Mouse (Mus musculus): ENCODE data around the gene Asic3. TPM values are rescaled to one million over a fixed set of nuclear protein-coding genes. Genes with fewer than 3 reads are reported as not detected.
"Not testable (repeated sequence)": the region's sequence is repeated elsewhere in the genome, so short reads cannot be mapped to it uniquely, and the experiment has no call there.

Gene Asic3
- polyA plus RNA-seq, 1 experiment from 2014 or later: not detected

DNA sequence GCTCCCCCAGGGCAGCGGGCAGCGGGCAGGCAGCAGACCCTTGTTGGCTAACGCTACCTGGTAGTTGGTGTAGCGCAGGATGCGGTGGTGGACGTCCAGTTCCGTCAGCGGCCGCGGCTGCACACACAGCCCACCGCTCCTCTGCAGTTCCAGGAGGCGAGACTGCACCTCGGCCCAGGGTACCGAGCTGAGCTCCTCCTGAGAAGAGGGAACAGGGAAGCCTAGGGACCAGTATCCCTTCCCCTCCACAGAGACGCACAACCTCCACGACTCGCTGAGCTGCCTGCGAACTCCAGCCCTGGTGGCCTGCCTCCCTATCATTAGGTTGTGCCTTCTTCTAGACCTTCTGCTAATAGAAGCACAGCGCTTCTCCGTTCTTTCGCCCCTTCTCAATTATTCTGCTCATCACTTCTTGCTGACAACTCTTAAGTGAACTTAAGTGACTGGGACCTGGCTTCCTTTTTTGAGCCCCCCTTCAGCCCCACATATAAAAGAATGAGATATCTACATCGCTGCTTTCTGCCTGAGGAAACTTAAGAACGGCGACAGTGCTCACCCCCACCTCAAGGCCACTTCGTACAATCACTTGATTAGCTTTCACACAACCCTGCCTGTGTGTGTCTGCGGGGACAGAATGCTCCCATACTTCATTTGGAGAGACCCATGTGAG, 24.8 kb upstream of the Asic3 start:
- DNase-seq (no peak), ATAC-seq (ENCODE audit: low read depth) (no peak)
- H3K27me3 ChIP-seq: peaks cover 47% of the 10 kb centered on the region
- peaks cover 54% of the 10 kb centered on the region for H3K4me1 ChIP-seq (replicated peaks)
- no peak overlapping the region for H3K27ac ChIP-seq
- 24% methylated on average over 26 of the region's 26 CpGs for WGBS (ENCODE audit: insufficient replicate concordance)
- H3K9me3 ChIP-seq (replicated peaks): no peaks in the 10 kb centered on the region
- H3K9ac ChIP-seq: peak overlapping the region; percentile 51
- peak overlapping the region; percentile 51 for H3K4me3 ChIP-seq (replicated peaks)
- H3K36me3 ChIP-seq: no peaks in the 10 kb centered on the region
- peak overlapping the region; percentile 73 for H3K4me2 ChIP-seq

DNA sequence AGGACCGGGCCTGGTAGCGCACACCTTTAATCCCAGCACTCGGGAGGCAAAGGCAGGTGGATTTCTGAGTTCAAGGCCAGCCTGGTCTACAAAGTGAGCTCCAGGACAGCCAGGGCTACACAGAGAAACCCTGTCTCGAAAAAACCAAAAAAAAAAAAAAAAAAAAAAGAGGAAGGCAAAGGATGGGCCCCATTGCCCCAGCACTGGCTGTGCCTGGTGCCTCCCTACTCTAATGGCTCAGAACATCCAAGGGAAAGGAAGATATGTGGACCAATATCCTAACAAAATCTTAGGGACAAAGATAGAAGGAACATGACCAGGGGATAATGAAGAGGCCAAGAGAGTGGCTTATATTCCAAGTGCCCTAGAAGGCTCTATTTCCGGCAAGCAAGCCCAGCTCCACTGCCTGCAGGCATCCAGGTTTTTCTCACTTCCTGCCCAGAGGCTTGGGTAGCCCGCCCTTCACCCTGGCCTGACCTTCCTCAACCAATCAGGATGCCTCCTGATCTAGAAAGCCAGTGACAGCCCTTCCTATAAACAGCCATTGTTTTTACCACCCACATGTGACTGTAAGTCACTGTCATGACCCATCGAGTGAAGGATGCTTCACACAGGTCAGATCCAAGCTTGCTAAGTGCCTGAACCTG, 24.1 kb upstream of the Asic3 start:
- no peaks in the 10 kb centered on the region for H3K9me3 ChIP-seq (replicated peaks)
- peaks cover 47% of the 10 kb centered on the region for H3K27me3 ChIP-seq
- DNase-seq (no peak), ATAC-seq (ENCODE audit: low read depth) (no peak)
- no peak overlapping the region for H3K4me3 ChIP-seq (replicated peaks)
- no peak overlapping the region for H3K4me2 ChIP-seq
- H3K36me3 ChIP-seq: no peaks in the 10 kb centered on the region
- H3K4me1 ChIP-seq (replicated peaks): peaks cover 53% of the 10 kb centered on the region
- no peak overlapping the region; the same call in 1 of the 2 replicates for H3K27ac ChIP-seq
- H3K9ac ChIP-seq: no peak overlapping the region
- WGBS (ENCODE audit: insufficient replicate concordance): 37% methylated on average over 7 of the region's 7 CpGs

GRCm38 (mm10) chr5:24389658-24390020, 23.6 kb upstream of the Asic3 start:
- H3K9me3 ChIP-seq (replicated peaks): no peaks in the 10 kb centered on the region
- DNase-seq: no peak
- no peak overlapping the region for H3K4me2 ChIP-seq
- H3K9ac ChIP-seq: no peak overlapping the region
- WGBS (ENCODE audit: insufficient replicate concordance): 62% methylated on average over 4 of the region's 4 CpGs
- ATAC-seq (ENCODE audit: low read depth): no peak
- no peaks in the 10 kb centered on the region for H3K36me3 ChIP-seq
- H3K27ac ChIP-seq: peak overlapping the region; percentile 8; the same call in 1 of the 2 replicates
- H3K27me3 ChIP-seq: peaks cover 47% of the 10 kb centered on the region
- no peak overlapping the region for H3K4me3 ChIP-seq (replicated peaks)
- peaks cover 49% of the 10 kb centered on the region for H3K4me1 ChIP-seq (replicated peaks)

DNA sequence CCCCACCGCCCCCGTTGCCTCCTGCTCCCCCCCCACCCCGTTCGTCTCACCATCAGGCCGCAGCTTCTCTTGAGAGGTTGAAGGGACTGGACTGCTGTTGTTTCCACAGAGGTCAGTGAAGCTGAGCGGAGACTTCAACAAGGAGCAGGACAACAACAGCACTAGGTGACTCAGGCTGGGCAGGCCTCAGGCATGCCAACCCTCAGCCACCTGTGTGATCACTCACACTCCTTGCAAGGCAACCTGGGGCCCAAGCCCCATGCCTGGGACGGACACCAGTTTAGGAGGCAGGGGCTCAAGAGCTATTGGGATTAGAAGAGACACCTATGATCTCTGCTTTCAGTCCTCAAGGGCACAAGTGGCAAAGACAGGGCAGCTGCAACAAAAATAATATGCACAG, 21.3 kb upstream of the Asic3 start, which contains the start of gene Atg9b:
Gene Atg9b (minus strand): TSS at position 280 of the 400 bp plus-strand sequence.
- DNase-seq (no peak), ATAC-seq (ENCODE audit: low read depth) (no peak)
- Histone ChIP-seq H3K9ac (no peak within 1 kb of the TSS), H3K4me1 (replicated peaks) (peaks cover 52% of the 10 kb centered on the region), H3K9me3 (replicated peaks) (no peaks in the 10 kb centered on the region), H3K27ac (no peak within 1 kb of the TSS), H3K36me3 (peaks cover 3% of the 10 kb centered on the region; the same call in 1 of the 2 replicates), H3K4me2 (peak within 1 kb of the TSS; percentile 74; the same call in 1 of the 2 replicates), H3K4me3 (replicated peaks) (no peak within 1 kb of the TSS), H3K27me3 (peaks cover 29% of the 10 kb centered on the region)
- 78% methylated on average over 7 of the region's 7 CpGs for WGBS (ENCODE audit: insufficient replicate concordance)

- Histone ChIP-seq H3K27me3 (peaks cover 20% of the 10 kb centered on the region), H3K4me1 (replicated peaks) (peaks cover 44% of the 10 kb centered on the region), H3K27ac (no peak overlapping the region), H3K9ac (no peak overlapping the region), H3K36me3 (peaks cover 3% of the 10 kb centered on the region; the same call in 1 of the 2 replicates), H3K4me2 (peak overlapping the region; percentile 74; the same call in 1 of the 2 replicates), H3K4me3 (replicated peaks) (no peak overlapping the region), H3K9me3 (replicated peaks) (no peaks in the 10 kb centered on the region)
- WGBS (ENCODE audit: insufficient replicate concordance): 66% methylated on average over 7 of the region's 7 CpGs
- ATAC-seq (ENCODE audit: low read depth): no peak
- DNase-seq: no peak
Measured at GRCm38 (mm10) chr5:24392724-24393123, 20.5 kb upstream of the Asic3 start.

GRCm38 (mm10) chr5:24393392-24393997, 19.7 kb upstream of the Asic3 start, which contains the start of gene Abcb8:
Gene Abcb8, plus strand, starts transcription at chr5:24393663.
- peak within 1 kb of the TSS; percentile 74 for H3K4me2 ChIP-seq
- ATAC-seq (ENCODE audit: low read depth) (no peak), DNase-seq (peak; percentile 71)
- no peaks in the 10 kb centered on the region for H3K9me3 ChIP-seq (replicated peaks)
- H3K4me1 ChIP-seq (replicated peaks): peaks cover 39% of the 10 kb centered on the region
- H3K27ac ChIP-seq: peak within 1 kb of the TSS; percentile 81
- WGBS (ENCODE audit: insufficient replicate concordance): 12% methylated on average over 7 of the region's 7 CpGs
- H3K36me3 ChIP-seq: peaks cover 3% of the 10 kb centered on the region; the same call in 1 of the 2 replicates
- peak within 1 kb of the TSS; percentile 70 for H3K4me3 ChIP-seq (replicated peaks)
- H3K9ac ChIP-seq: peak within 1 kb of the TSS; percentile 72
- H3K27me3 ChIP-seq: peaks cover 13% of the 10 kb centered on the region

GRCm38 (mm10) chr5:24394165-24394894, 18.9 kb upstream of the Asic3 start:
- Histone ChIP-seq H3K36me3 (peaks cover 3% of the 10 kb centered on the region; the same call in 1 of the 2 replicates), H3K27ac (peak overlapping the region; percentile 81)
- WGBS (ENCODE audit: insufficient replicate concordance): 1% methylated on average over 36 of the region's 36 CpGs

GRCm38 (mm10) chr5:24396254-24396653, 16.9 kb upstream of the Asic3 start:
- not testable (repeated sequence) for H3K27me3 ChIP-seq; H3K4me3 ChIP-seq (replicated peaks); H3K9ac ChIP-seq; ATAC-seq (ENCODE audit: low read depth); H3K4me2 ChIP-seq; H3K9me3 ChIP-seq (replicated peaks); H3K27ac ChIP-seq; DNase-seq
- 74% methylated on average over 6 of the region's 6 CpGs for WGBS (ENCODE audit: insufficient replicate concordance)
- Histone ChIP-seq H3K36me3 (peaks cover 19% of the 10 kb centered on the region), H3K4me1 (replicated peaks) (peaks cover 27% of the 10 kb centered on the region)

More at GRCm38 (mm10) chr5:24394165-24394894, 18.9 kb upstream of the Asic3 start:
- DNase-seq: peak; percentile 92
- H3K4me1 ChIP-seq (replicated peaks): peaks cover 33% of the 10 kb centered on the region
- peaks cover 5% of the 10 kb centered on the region; the same call in 1 of the 2 replicates for H3K27me3 ChIP-seq
- peak overlapping the region; percentile 72 for H3K9ac ChIP-seq
- H3K4me3 ChIP-seq (replicated peaks): peak overlapping the region; percentile 70
- H3K4me2 ChIP-seq: peak overlapping the region; percentile 74
- H3K9me3 ChIP-seq (replicated peaks): no peaks in the 10 kb centered on the region
- ATAC-seq (ENCODE audit: low read depth): peak; percentile 95

- Histone ChIP-seq H3K4me2 (no peak overlapping the region), H3K9me3 (replicated peaks) (no peaks in the 10 kb centered on the region), H3K4me1 (replicated peaks) (peaks cover 20% of the 10 kb centered on the region), H3K9ac (no peak overlapping the region), H3K27me3 (no peaks in the 10 kb centered on the region), H3K4me3 (replicated peaks) (no peak overlapping the region), H3K36me3 (peaks cover 50% of the 10 kb centered on the region), H3K27ac (no peak overlapping the region)
- ATAC-seq (ENCODE audit: low read depth) (no peak), DNase-seq (no peak)
- 77% methylated on average over 10 of the region's 10 CpGs for WGBS (ENCODE audit: insufficient replicate concordance)
Measured at GRCm38 (mm10) chr5:24399686-24400085, 13.5 kb upstream of the Asic3 start.

DNA sequence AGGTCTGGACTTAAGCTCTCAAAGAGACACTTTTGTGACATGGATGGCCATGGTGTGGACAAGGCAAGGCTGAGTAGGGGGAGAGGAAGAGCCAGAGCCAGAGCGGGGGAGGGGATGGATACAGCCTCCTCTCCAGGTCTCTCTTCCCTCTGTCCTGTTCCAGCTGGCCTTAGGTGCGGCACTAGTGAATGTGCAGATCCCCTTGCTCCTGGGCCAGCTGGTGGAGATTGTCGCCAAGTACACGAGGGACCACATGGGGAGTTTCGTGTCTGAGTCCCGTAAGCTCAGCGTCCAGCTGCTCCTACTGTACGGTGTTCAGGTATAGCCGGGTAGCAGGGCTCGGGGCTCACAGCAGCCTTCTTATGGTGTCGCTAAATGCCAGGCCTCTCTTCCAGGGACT, 12.8 kb upstream of the Asic3 start:
- peaks cover 55% of the 10 kb centered on the region for H3K36me3 ChIP-seq
- no peaks in the 10 kb centered on the region for H3K9me3 ChIP-seq (replicated peaks)
- ATAC-seq (ENCODE audit: low read depth) (no peak), DNase-seq (no peak)
- 84% methylated on average over 11 of the region's 11 CpGs for WGBS (ENCODE audit: insufficient replicate concordance)
- no peak overlapping the region for H3K9ac ChIP-seq
- H3K27me3 ChIP-seq: no peaks in the 10 kb centered on the region
- no peak overlapping the region for H3K27ac ChIP-seq
- peaks cover 20% of the 10 kb centered on the region for H3K4me1 ChIP-seq (replicated peaks)
- no peak overlapping the region for H3K4me2 ChIP-seq
- no peak overlapping the region for H3K4me3 ChIP-seq (replicated peaks)
